ENCODE assay signal across 7 mouse cellular contexts in genomic region chr13:22028673-22029460, GRCm38 (mm10). TPM values are rescaled to one million over a fixed set of nuclear protein-coding genes. Genes with fewer than 3 reads are reported as not detected.
A peak's percentile ranks its signal among the peaks of the same experiment; 100 is the strongest.
DNase-seq lines count a peak whose midpoint lies in the region; ATAC-seq and TF ChIP-seq lines count a peak whose summit lies in the region.

No protein-coding gene starts in this region.

- H3K27ac ChIP-seq in embryonic facial prominence, embryonic 12.5 days: peak overlapping the region; percentile 66; the same call in 1 of the 2 replicates
- no peak overlapping the region for H3K27ac ChIP-seq in kidney, adult 2 months (ENCODE audit: insufficient read depth, low read depth, low read length)
- H3K27ac ChIP-seq in limb, embryonic 12.5 days: peak overlapping the region; percentile 86
- peak overlapping the region; percentile 72; the same call in 1 of the 2 replicates for H3K27ac ChIP-seq in midbrain, embryonic 14.5 days (replicated peaks; ENCODE audit: low read depth, low read length)

- H3K4me3 ChIP-seq in embryonic facial prominence, embryonic 12.5 days: peak overlapping the region; percentile 46
- peak overlapping the region; percentile 51 for H3K4me3 ChIP-seq in kidney, adult 2 months (ENCODE audit: insufficient read depth, low read depth, low read length)
- peak overlapping the region; percentile 47 for H3K4me3 ChIP-seq in limb, embryonic 12.5 days (replicated peaks)
- peak overlapping the region; percentile 45 for H3K4me3 ChIP-seq in midbrain, embryonic 14.5 days (replicated peaks; ENCODE audit: low read depth, low read length)

- DNase-seq in adrenal gland, postnatal 25 days: peak; percentile 92
- peak; percentile 95 to 98 for DNase-seq in heart, adult 18-20 months
- DNase-seq in kidney, adult 2 months: peak; percentile 97
- DNase-seq in midbrain, embryonic 14.5 days: peak; percentile 95
- peak; percentile 92 for DNase-seq in spleen, adult 12 weeks (ENCODE audit: low spot score)

- no peaks in the 10 kb centered on the region for H3K9me3 ChIP-seq in embryonic facial prominence, embryonic 12.5 days
- H3K9me3 ChIP-seq in limb, embryonic 12.5 days: no peaks in the 10 kb centered on the region
- no peaks in the 10 kb centered on the region for H3K9me3 ChIP-seq in midbrain, embryonic 14.5 days (ENCODE audit: control insufficient read depth, low read length)

- ATAC-seq in embryonic facial prominence, embryonic 12.5 days (ENCODE audit: insufficient number of reproducible peaks, insufficient read depth, low FRiP score, low TSS enrichment): 0 out of 2 replicates have a peak, but pooled peaks have one; percentile 29
- ATAC-seq in limb, embryonic 12.5 days (ENCODE audit: insufficient number of reproducible peaks, insufficient read depth, low FRiP score, low TSS enrichment, low read depth): peak; percentile 71
- peak; percentile 76 for ATAC-seq in midbrain, embryonic 14.5 days (ENCODE audit: low FRiP score, low TSS enrichment)

- H3K4me1 ChIP-seq in embryonic facial prominence, embryonic 12.5 days: peaks cover 2% of the 10 kb centered on the region; the same call in 1 of the 2 replicates
- no peaks in the 10 kb centered on the region; the same call in 1 of the 2 replicates for H3K4me1 ChIP-seq in kidney, adult 2 months (ENCODE audit: control insufficient read depth, insufficient read depth, low read length)
- peaks cover 2% of the 10 kb centered on the region; the same call in 1 of the 2 replicates for H3K4me1 ChIP-seq in limb, embryonic 12.5 days (replicated peaks)
- H3K4me1 ChIP-seq in midbrain, embryonic 14.5 days (ENCODE audit: control insufficient read depth, insufficient read depth, low read length): no peaks in the 10 kb centered on the region

- TF ChIP-seq POLR2A in kidney, adult 2 months (IDR thresholded peaks at IDR 0.05; ENCODE audit: low read depth, low read length): no peak

- no peaks in the 10 kb centered on the region for H3K27me3 ChIP-seq in embryonic facial prominence, embryonic 12.5 days
- H3K27me3 ChIP-seq in kidney, adult 2 months (replicated peaks; ENCODE audit: control insufficient read depth, insufficient read depth, low read length): no peaks in the 10 kb centered on the region
- H3K27me3 ChIP-seq in limb, embryonic 12.5 days: no peaks in the 10 kb centered on the region
- H3K27me3 ChIP-seq in midbrain, embryonic 14.5 days (ENCODE audit: control insufficient read depth, insufficient read depth, low read length): no peaks in the 10 kb centered on the region

- 1% methylated on average over 40 of the region's 40 CpGs for WGBS in embryonic facial prominence, embryonic 12.5 days
- WGBS in kidney, adult 2 months: 4% methylated on average over 40 of the region's 40 CpGs
- WGBS in limb, embryonic 12.5 days: under 1% methylated on average over 40 of the region's 40 CpGs
- under 1% methylated on average over 40 of the region's 40 CpGs for WGBS in midbrain, embryonic 14.5 days

- peak overlapping the region; percentile 55 for H3K4me2 ChIP-seq in embryonic facial prominence, embryonic 12.5 days (replicated peaks)
- peak overlapping the region; percentile 60 for H3K4me2 ChIP-seq in limb, embryonic 12.5 days
- peak overlapping the region; percentile 65 for H3K4me2 ChIP-seq in midbrain, embryonic 14.5 days (ENCODE audit: low read length)

- H3K36me3 ChIP-seq in embryonic facial prominence, embryonic 12.5 days: no peaks in the 10 kb centered on the region
- H3K36me3 ChIP-seq in kidney, adult 2 months (ENCODE audit: control insufficient read depth, insufficient read depth, low read length): no peaks in the 10 kb centered on the region
- no peaks in the 10 kb centered on the region for H3K36me3 ChIP-seq in limb, embryonic 12.5 days
- H3K36me3 ChIP-seq in midbrain, embryonic 14.5 days (ENCODE audit: control insufficient read depth, insufficient read depth, low read length): no peaks in the 10 kb centered on the region

- TF ChIP-seq CTCF in kidney, adult 2 months (conservative IDR thresholded peaks at IDR 0.05; ENCODE audit: insufficient read depth, insufficient read length, low read depth, low read length): peak; percentile 98

- peak overlapping the region; percentile 63 for H3K9ac ChIP-seq in embryonic facial prominence, embryonic 12.5 days
- peak overlapping the region; percentile 63 for H3K9ac ChIP-seq in limb, embryonic 12.5 days (replicated peaks)
- H3K9ac ChIP-seq in midbrain, embryonic 14.5 days (replicated peaks; ENCODE audit: low read length): peak overlapping the region; percentile 54

RNA-seq across cellular contexts. Expression of gene Hist1h2ah, which starts 6.5 kb away (rescaled TPM):
- total RNA-seq in adrenal gland, postnatal 25 days (2021): 30.0 and 61.8 TPM in 2 replicates
- 8.0 and 8.3 TPM in 2 replicates for polyA plus RNA-seq in embryonic facial prominence, embryonic 12.5 days (2016; fragmentation: Nextera tagmentation; extraction: Ambion mirVana)
- 10 to 100 TPM; 10.9 to 12.6 TPM for total RNA-seq in heart, adult 18-20 months (2021)
- 0.95 and 3.4 TPM in 2 replicates for polyA plus RNA-seq in kidney, adult 2 months (2012; rRNA removed)
- polyA plus RNA-seq in limb, embryonic 12.5 days (2016; fragmentation: Nextera tagmentation; extraction: Ambion mirVana): 24.8 and 50.4 TPM in 2 replicates
- not detected in 2 replicates for polyA plus RNA-seq in midbrain, embryonic 14.5 days (2014; fragmentation: Nextera tagmentation; extraction: Ambion mirVana)

RNA-seq across cellular contexts. Expression of gene Hist1h2bk, which starts 6.8 kb away (rescaled TPM):
- total RNA-seq in adrenal gland, postnatal 25 days (2021): 121 and 135 TPM in 2 replicates
- polyA plus RNA-seq in embryonic facial prominence, embryonic 12.5 days (2016; fragmentation: Nextera tagmentation; extraction: Ambion mirVana): 19.4 and 20.1 TPM in 2 replicates
- total RNA-seq in heart, adult 18-20 months (2021): 10 to 100 TPM; 15.2 to 16.5 TPM
- polyA plus RNA-seq in kidney, adult 2 months (2012; rRNA removed): 4.2 and 6.0 TPM in 2 replicates
- polyA plus RNA-seq in limb, embryonic 12.5 days (2016; fragmentation: Nextera tagmentation; extraction: Ambion mirVana): 21.0 and 25.9 TPM in 2 replicates
- polyA plus RNA-seq in midbrain, embryonic 14.5 days (2014; fragmentation: Nextera tagmentation; extraction: Ambion mirVana): 0.86 and 1.1 TPM in 2 replicates

RNA-seq across cellular contexts. Expression of gene Hist1h4i, which starts 12.3 kb away (rescaled TPM):
- 82.8 and 97.8 TPM in 2 replicates for total RNA-seq in adrenal gland, postnatal 25 days (2021)
- 26.8 and 29.2 TPM in 2 replicates for polyA plus RNA-seq in embryonic facial prominence, embryonic 12.5 days (2016; fragmentation: Nextera tagmentation; extraction: Ambion mirVana)
- 10 to 100 TPM; 15.0 to 20.2 TPM for total RNA-seq in heart, adult 18-20 months (2021)
- polyA plus RNA-seq in kidney, adult 2 months (2012; rRNA removed): 10.5 and 12.5 TPM in 2 replicates
- 30.3 and 34.1 TPM in 2 replicates for polyA plus RNA-seq in limb, embryonic 12.5 days (2016; fragmentation: Nextera tagmentation; extraction: Ambion mirVana)
- polyA plus RNA-seq in midbrain, embryonic 14.5 days (2014; fragmentation: Nextera tagmentation; extraction: Ambion mirVana): 6.6 and 6.8 TPM in 2 replicates

RNA-seq across cellular contexts. Expression of gene Hist1h2ag, which starts 13.9 kb away (rescaled TPM):
- 50.6 and 64.7 TPM in 2 replicates for total RNA-seq in adrenal gland, postnatal 25 days (2021)
- 117 and 124 TPM in 2 replicates for polyA plus RNA-seq in embryonic facial prominence, embryonic 12.5 days (2016; fragmentation: Nextera tagmentation; extraction: Ambion mirVana)
- 10 to 100 TPM in 1 of 2 experiments, 1 to 10 TPM in 1; 7.7 to 10.8 TPM for total RNA-seq in heart, adult 18-20 months (2021)
- 0.76 TPM in 1 of 2 replicates, not detected in the other for polyA plus RNA-seq in kidney, adult 2 months (2012; rRNA removed)
- polyA plus RNA-seq in limb, embryonic 12.5 days (2016; fragmentation: Nextera tagmentation; extraction: Ambion mirVana): 119 and 120 TPM in 2 replicates
- polyA plus RNA-seq in midbrain, embryonic 14.5 days (2014; fragmentation: Nextera tagmentation; extraction: Ambion mirVana): 9.4 and 11.7 TPM in 2 replicates

RNA-seq across cellular contexts. Expression of gene Hist1h2bj, which starts 14.1 kb away (rescaled TPM):
- total RNA-seq in adrenal gland, postnatal 25 days (2021): 57.9 and 61.1 TPM in 2 replicates
- polyA plus RNA-seq in embryonic facial prominence, embryonic 12.5 days (2016; fragmentation: Nextera tagmentation; extraction: Ambion mirVana): 15.2 and 17.7 TPM in 2 replicates
- 1 to 10 TPM; 2.8 to 6.2 TPM for total RNA-seq in heart, adult 18-20 months (2021)
- 0.92 and 1.0 TPM in 2 replicates for polyA plus RNA-seq in kidney, adult 2 months (2012; rRNA removed)
- polyA plus RNA-seq in limb, embryonic 12.5 days (2016; fragmentation: Nextera tagmentation; extraction: Ambion mirVana): 26.1 and 28.8 TPM in 2 replicates
- 4.1 and 7.9 TPM in 2 replicates for polyA plus RNA-seq in midbrain, embryonic 14.5 days (2014; fragmentation: Nextera tagmentation; extraction: Ambion mirVana)
